Mouse (Mus musculus) kidney, embryonic 16.5 days (tissue): ENCODE results near the gene Gm45015. TPM values are rescaled to one million over a fixed set of nuclear protein-coding genes. Genes with fewer than 3 reads are reported as not detected.
"Not testable (repeated sequence)": the region's sequence is repeated elsewhere in the genome, so short reads cannot be mapped to it uniquely, and the experiment has no call there.

Experiments used
- ATAC-seq: fragments of 200-750 bp; cut with Nextera tagmentation; 2 replicates; pipeline ENCODE4 v1.8.0; 2017; ENCODE audit warnings: moderate TSS enrichment; ENCODE audit not compliant: low FRiP score, low TSS enrichment
- H3K27ac ChIP-seq: fragments of 300-500 bp; sonication (generic); 2 replicates; pipeline ENCODE4 v1.5.1; 2014; ENCODE audit warnings: low read length
- H3K27me3 ChIP-seq: fragments of 300-500 bp; sonication (generic); 2 replicates; pipeline ENCODE4 v1.6.1; 2014; ENCODE audit warnings: low read length, control low read depth, mixed read lengths; ENCODE audit not compliant: insufficient read depth
- H3K36me3 ChIP-seq: fragments of 300-500 bp; sonication (generic); 2 replicates; pipeline ENCODE4 v1.6.1; 2014; ENCODE audit warnings: low read length, control low read depth, mixed read lengths; ENCODE audit not compliant: insufficient read depth
- H3K4me1 ChIP-seq: fragments of 300-500 bp; sonication (generic); 2 replicates; pipeline ENCODE4 v1.6.1; 2014; ENCODE audit warnings: low read length, control low read depth, mixed read lengths; ENCODE audit not compliant: insufficient read depth
- H3K4me2 ChIP-seq: fragments of 300-500 bp; sonication (generic); replicated peaks from 2 replicates; pipeline ENCODE4 v1.6.1; 2014; ENCODE audit warnings: low read depth, low read length
- H3K4me3 ChIP-seq: fragments of 300-500 bp; sonication (generic); 2 replicates; pipeline ENCODE4 v1.5.1; 2014; ENCODE audit warnings: mild to moderate bottlenecking, low read length
- H3K9ac ChIP-seq: fragments of 300-500 bp; sonication (generic); replicated peaks from 2 replicates; pipeline ENCODE4 v1.6.1; 2014; ENCODE audit warnings: low read length
- H3K9me3 ChIP-seq: fragments of 300-500 bp; sonication (generic); 2 replicates; pipeline ENCODE4 v1.6.1; 2016; ENCODE audit warnings: low read length, control low read depth
- WGBS: fragments of 180-500 bp; shearing (Covaris S2); extraction: QIAGEN DNeasy Blood & Tissue Kit; methylation state at CpG from one replicate; pipeline ENCODE4 v1.1.7; 2014; 5-methylcytosine and 5-hydroxymethylcytosine counted together
- polyA plus RNA-seq: library from polyadenylated mRNA; unstranded; fragments of >200 nt; fragmentation: Nextera tagmentation; extraction: Ambion mirVana; gene quantifications from 2 replicates; pipeline ENCODE4 v1.2.1, GENCODE M21; 2015

Gm45015 gene
- polyA plus RNA-seq, 1 experiment from 2014 or later: not detected

- H3K27ac ChIP-seq: no peak overlapping the region
- no peaks in the 10 kb centered on the region for H3K4me1 ChIP-seq
- WGBS: 40% methylated on average over 3 of the region's 3 CpGs
- peaks cover 2% of the 10 kb centered on the region; the same call in 1 of the 2 replicates for H3K27me3 ChIP-seq
- no peaks in the 10 kb centered on the region for H3K9me3 ChIP-seq
- H3K9ac ChIP-seq: no peak overlapping the region
- H3K4me3 ChIP-seq: peak overlapping the region; percentile 68
- peak overlapping the region; percentile 55 for H3K4me2 ChIP-seq
- H3K36me3 ChIP-seq: no peaks in the 10 kb centered on the region
- peak; percentile 42; the same call in 1 of the 2 replicates for ATAC-seq
Observed at GRCm38 (mm10) chrX:73342068-73342467, 5.4 kb upstream of the Gm45015 start.

DNA sequence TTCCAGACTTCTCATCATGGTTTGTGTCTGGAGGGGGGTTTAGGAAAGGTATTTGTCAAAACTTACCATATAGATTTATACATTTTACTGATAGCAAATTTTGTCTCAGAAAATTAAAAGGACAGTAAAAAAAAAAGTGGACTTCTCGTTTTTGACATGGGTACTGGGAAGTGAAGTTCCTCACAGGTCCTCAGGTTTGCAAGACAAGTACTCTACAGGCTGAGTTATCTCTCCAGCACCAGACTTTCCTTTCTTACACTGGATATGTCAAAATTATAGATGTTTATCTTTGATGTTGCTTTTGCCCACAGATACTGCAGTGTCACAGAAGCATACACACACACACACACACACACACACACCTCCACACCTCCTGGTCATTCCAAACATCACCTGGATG is 4.8 kb upstream of the Gm45015 start:
- H3K4me3 ChIP-seq: no peak overlapping the region

GRCm38 (mm10) chrX:73333548-73333947 is 3.1 kb downstream of the Gm45015 start:
- no peaks in the 10 kb centered on the region for H3K9me3 ChIP-seq
- no peak overlapping the region for H3K27ac ChIP-seq
- no peak for ATAC-seq
- no peak overlapping the region for H3K9ac ChIP-seq
- H3K4me1 ChIP-seq: no peaks in the 10 kb centered on the region
- H3K27me3 ChIP-seq: peaks cover 16% of the 10 kb centered on the region; the same call in 1 of the 2 replicates
- no peak overlapping the region for H3K4me3 ChIP-seq
- H3K4me2 ChIP-seq: no peak overlapping the region
- H3K36me3 ChIP-seq: no peaks in the 10 kb centered on the region

More for the DNA sequence above, 4.8 kb upstream of the Gm45015 start:
- no peaks in the 10 kb centered on the region for H3K9me3 ChIP-seq
- no peaks in the 10 kb centered on the region for H3K4me1 ChIP-seq
- H3K27ac ChIP-seq: no peak overlapping the region
- 52% methylated on average over 1 of the region's 1 CpGs for WGBS
- H3K36me3 ChIP-seq: no peaks in the 10 kb centered on the region
- H3K27me3 ChIP-seq: peaks cover 7% of the 10 kb centered on the region; the same call in 1 of the 2 replicates
- ATAC-seq: no peak
- no peak overlapping the region for H3K9ac ChIP-seq
- no peak overlapping the region for H3K4me2 ChIP-seq

GRCm38 (mm10) chrX:73327215-73327614 is 9.4 kb downstream of the Gm45015 start:
- Histone ChIP-seq H3K36me3 (no peaks in the 10 kb centered on the region), H3K9ac (no peak overlapping the region), H3K4me3 (no peak overlapping the region), H3K9me3 (no peaks in the 10 kb centered on the region), H3K4me1 (no peaks in the 10 kb centered on the region), H3K4me2 (no peak overlapping the region), H3K27ac (no peak overlapping the region), H3K27me3 (no peaks in the 10 kb centered on the region; the same call in 1 of the 2 replicates)
- WGBS: 65% methylated on average over 2 of the region's 2 CpGs
- ATAC-seq: no peak

DNA sequence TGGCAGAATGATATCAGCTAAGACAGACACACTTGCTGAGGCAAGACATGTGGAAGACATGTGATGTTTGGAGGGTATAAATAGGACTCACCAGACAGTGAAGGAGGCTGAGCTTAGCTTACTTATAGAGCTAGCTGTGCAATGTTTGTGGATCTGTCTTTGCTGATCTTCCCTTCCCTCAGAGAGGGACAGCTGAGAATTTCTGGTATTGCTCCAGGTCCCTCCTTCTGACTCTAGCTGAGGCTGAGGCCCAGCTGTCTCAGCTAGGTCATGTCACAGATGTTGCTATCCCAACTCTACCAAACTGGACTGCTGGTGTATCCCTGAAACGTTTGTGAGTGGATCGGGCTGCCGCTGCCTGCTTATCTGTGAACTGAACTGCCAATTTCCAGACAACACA is 15.6 kb downstream of the Gm45015 start:
- ATAC-seq: no peak
- H3K27ac ChIP-seq: no peak overlapping the region
- H3K4me1 ChIP-seq: no peaks in the 10 kb centered on the region
- H3K36me3 ChIP-seq: no peaks in the 10 kb centered on the region
- no peak overlapping the region for H3K4me2 ChIP-seq
- peaks cover 4% of the 10 kb centered on the region; the same call in 1 of the 2 replicates for H3K27me3 ChIP-seq
- no peaks in the 10 kb centered on the region for H3K9me3 ChIP-seq
- H3K9ac ChIP-seq: no peak overlapping the region
- H3K4me3 ChIP-seq: no peak overlapping the region
- WGBS: 66% methylated on average over 3 of the region's 3 CpGs

DNA sequence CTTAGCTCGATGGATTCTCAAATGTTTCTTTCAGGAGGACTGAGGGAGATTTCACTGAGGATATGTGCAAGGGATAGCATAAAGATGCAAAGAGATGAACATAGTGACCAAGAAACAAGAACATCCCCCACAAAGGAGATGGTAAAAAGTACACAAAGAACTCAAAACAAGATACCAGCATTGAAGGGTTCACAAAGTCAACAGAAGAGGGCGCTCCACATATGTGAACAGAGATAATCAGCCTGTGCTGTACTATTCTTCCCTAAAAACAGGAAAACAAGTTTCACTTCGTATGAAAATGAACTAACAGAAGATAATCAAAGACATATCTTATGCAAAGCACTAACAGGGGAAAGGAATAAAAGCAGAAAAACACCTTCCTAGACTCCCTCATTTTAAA is 24.1 kb downstream of the Gm45015 start:
- H3K27me3 ChIP-seq: peaks cover 4% of the 10 kb centered on the region; the same call in 1 of the 2 replicates
- ATAC-seq: no peak
- no peaks in the 10 kb centered on the region for H3K9me3 ChIP-seq
- no peak overlapping the region for H3K9ac ChIP-seq
- H3K36me3 ChIP-seq: no peaks in the 10 kb centered on the region
- no peak overlapping the region for H3K4me2 ChIP-seq
- no peaks in the 10 kb centered on the region for H3K4me1 ChIP-seq
- WGBS: 46% methylated on average over 3 of the region's 3 CpGs
- H3K4me3 ChIP-seq: no peak overlapping the region
- no peak overlapping the region for H3K27ac ChIP-seq

DNA sequence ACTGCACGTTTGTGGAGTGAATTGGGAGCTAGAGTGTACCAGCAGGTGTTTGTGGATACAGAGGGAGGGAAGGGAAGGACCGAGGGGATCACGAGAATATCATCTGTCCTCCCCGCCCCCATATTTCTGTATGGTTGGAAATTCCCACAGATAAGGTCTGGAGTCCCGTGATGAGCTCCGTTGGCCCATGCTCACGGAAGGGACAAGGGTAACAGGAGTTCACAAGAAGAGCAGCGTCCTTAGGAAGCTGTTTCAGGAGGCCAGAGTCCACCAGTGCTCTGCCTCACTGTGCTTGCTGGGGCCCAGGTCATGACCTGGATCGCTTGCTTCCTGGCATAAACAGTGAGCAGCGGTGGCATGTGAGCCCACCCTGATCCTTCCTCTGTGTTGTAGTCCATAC is 40.9 kb downstream of the Gm45015 start:
- H3K36me3 ChIP-seq, ATAC-seq, H3K9ac ChIP-seq, H3K4me2 ChIP-seq, H3K4me1 ChIP-seq, H3K27ac ChIP-seq, H3K9me3 ChIP-seq, H3K27me3 ChIP-seq, H3K4me3 ChIP-seq: not testable (repeated sequence)
- 53% methylated on average over 5 of the region's 10 CpGs for WGBS

- H3K9ac ChIP-seq, H3K4me2 ChIP-seq, H3K9me3 ChIP-seq, H3K27me3 ChIP-seq, H3K4me1 ChIP-seq, H3K4me3 ChIP-seq, ATAC-seq, H3K27ac ChIP-seq, H3K36me3 ChIP-seq: not testable (repeated sequence)
- WGBS: 91% methylated on average over 13 of the region's 17 CpGs
Observed at GRCm38 (mm10) chrX:73292876-73293275, 43.8 kb downstream of the Gm45015 start, which contains the start of the genes Xlr5a and Xlr5c. Gene Xlr5a (minus strand): TSS chrX:73292976. Gene Xlr5c (minus strand): TSS chrX:73292976.

Other genes starting within 250 kb of the Gm45015 start
- gene Xlr3a, start 239.7 kb downstream of the Gm45015 start, polyA plus RNA-seq: 2.3 and 3.6 TPM in 2 replicates
- not detected in 2 replicates for gene Gm14685, start 219.8 kb downstream of the Gm45015 start, polyA plus RNA-seq
- gene Xlr5b, start 188.0 kb downstream of the Gm45015 start, polyA plus RNA-seq: not detected in 2 replicates
- not detected in 2 replicates for gene DXBay18, start 187.4 kb downstream of the Gm45015 start, polyA plus RNA-seq
- gene Spin2d, start 159.9 kb downstream of the Gm45015 start, polyA plus RNA-seq: not detected in 2 replicates
- gene Xlr3b, start 144.6 kb downstream of the Gm45015 start, polyA plus RNA-seq: 11.8 and 14.0 TPM in 2 replicates
- 0.51 and 1.1 TPM in 2 replicates for gene Xlr4b, start 122.5 kb downstream of the Gm45015 start, polyA plus RNA-seq
- 10.6 and 10.7 TPM in 2 replicates for gene F8a, start 108.5 kb downstream of the Gm45015 start, polyA plus RNA-seq
- not detected in 2 replicates for gene Xlr4c, start 93.7 kb downstream of the Gm45015 start, polyA plus RNA-seq
- not detected in 2 replicates for gene Xlr3c, start 71.5 kb downstream of the Gm45015 start, polyA plus RNA-seq
- gene Xlr5a, start 43.9 kb downstream of the Gm45015 start, polyA plus RNA-seq: not detected in 2 replicates
- not detected in 2 replicates for gene Xlr5c, start 43.9 kb downstream of the Gm45015 start, polyA plus RNA-seq
- 13.8 and 14.7 TPM in 2 replicates for gene Zfp275, start 5.8 kb upstream of the Gm45015 start, polyA plus RNA-seq
- gene Gm18336, start 61.9 kb upstream of the Gm45015 start, polyA plus RNA-seq: not detected in 2 replicates
- gene Zfp92, start 74.3 kb upstream of the Gm45015 start, polyA plus RNA-seq: 0.10 TPM in 1 of 2 replicates, not detected in the other
- not detected in 2 replicates for gene Trex2, start 98.5 kb upstream of the Gm45015 start, polyA plus RNA-seq
- gene Haus7, start 122.2 kb upstream of the Gm45015 start, polyA plus RNA-seq: 64.2 and 70.0 TPM in 2 replicates
- gene Bgn, start 146.8 kb upstream of the Gm45015 start, polyA plus RNA-seq: 98.7 and 109 TPM in 2 replicates
- gene Atp2b3, start 166.2 kb upstream of the Gm45015 start, polyA plus RNA-seq: 0.19 TPM in 2 replicates